Mouse (Mus musculus) embryo, embryonic 10.5 days (tissue): ENCODE data around the gene Olfr922.

Experiments used
- DNase-seq: peaks from one replicate; pipeline ENCODE4 v3.0.0-alpha.2; 2015; ENCODE audit warnings: low spot score

Gene Olfr922

GRCm38 (mm10) chr9:38814314-38814713 is at the start of gene Olfr922:
TSS of gene Olfr922 (plus strand) at chr9:38814614.
- DNase-seq, result no peak

GRCm38 (mm10) chr9:38772768-38773167 is 41.6 kb upstream of the Olfr922 start, which contains the start of gene Olfr921:
TSS of gene Olfr921 (plus strand) at chr9:38773068.
- no peak for DNase-seq

- no peak for DNase-seq
Observed at GRCm38 (mm10) chr9:38792689-38793088, 21.7 kb upstream of the Olfr922 start.

- peak; percentile 7 for DNase-seq
Observed at GRCm38 (mm10) chr9:38805696-38806095, 8.7 kb upstream of the Olfr922 start.

GRCm38 (mm10) chr9:38815458-38815986 is 1.1 kb downstream of the Olfr922 start:
- no peak for DNase-seq

- no peak for DNase-seq
Observed at GRCm38 (mm10) chr9:38826245-38826644, 11.8 kb downstream of the Olfr922 start, which contains the start of gene Olfr923. TSS of gene Olfr923 (plus strand) at chr9:38826545.

- no peak for DNase-seq
Observed at GRCm38 (mm10) chr9:38833027-38833426, 18.6 kb downstream of the Olfr922 start.

GRCm38 (mm10) chr9:38844149-38844548 is 29.7 kb downstream of the Olfr922 start, which contains the start of gene Olfr924:
TSS of gene Olfr924 (plus strand) at chr9:38844449.
- DNase-seq, result no peak

GRCm38 (mm10) chr9:38854760-38855159 is 40.3 kb downstream of the Olfr922 start, which contains the start of gene Olfr26:
TSS of gene Olfr26 (plus strand) at chr9:38855060.
- DNase-seq, result no peak
